Mouse (Mus musculus) heart, adult 18-20 months (tissue): Measurements from ENCODE around the gene Vmn1r91. TPM values are rescaled to one million over a fixed set of nuclear protein-coding genes. Genes with fewer than 3 reads are reported as not detected.
"Not testable (repeated sequence)": the region's sequence is repeated elsewhere in the genome, so short reads cannot be mapped to it uniquely, and the experiment has no call there.

Source experiments
- DNase-seq, 2 experiments: peaks; one replicate each; pipeline ENCODE4 v3.0.0; 2021 to 2022; ENCODE audit warnings: mixed read lengths in 1 of 2
- long read RNA-seq, 2 experiments: library from polyadenylated mRNA; stranded (forward); transcript quantifications; one replicate each; pipeline ENCODE4 v2.0.0; 2021
- total RNA-seq, 2 experiments: library from RNA; stranded (reverse); gene quantifications; 2 replicates each; pipeline ENCODE4 v1.2.3; 2021

Gene Vmn1r91
- not detected for total RNA-seq
- long read RNA-seq, experiment 1 = 0 reads
- long read RNA-seq, experiment 2 = 0 reads

GRCm38 (mm10) chr7:20099380-20099779 lies at the start of gene Vmn1r91:
TSS of gene Vmn1r91 (plus strand) at chr7:20099680.
- not testable (repeated sequence) for DNase-seq

- not testable (repeated sequence) for DNase-seq
Measured at GRCm38 (mm10) chr7:20064100-20064499, 35.4 kb upstream of the Vmn1r91 start.

GRCm38 (mm10) chr7:20078118-20078517 lies 21.4 kb upstream of the Vmn1r91 start:
- not testable (repeated sequence) for DNase-seq

GRCm38 (mm10) chr7:20122479-20122878 lies 23.0 kb downstream of the Vmn1r91 start, which contains the start of gene Gm16442:
TSS of gene Gm16442 (minus strand) at chr7:20122579.
- not testable (repeated sequence) for DNase-seq

- DNase-seq = not testable (repeated sequence)
Measured at GRCm38 (mm10) chr7:20138988-20139387, 39.5 kb downstream of the Vmn1r91 start, which contains the start of gene Vmn1r93. TSS of gene Vmn1r93 (minus strand) at chr7:20139088.

Other genes starting within 250 kb of the Vmn1r91 start
- gene Gm19345, start 247.7 kb upstream of the Vmn1r91 start, total RNA-seq = not detected
- not detected for gene Ceacam16, start 238.4 kb upstream of the Vmn1r91 start, total RNA-seq
- gene Ceacam19, start 211.7 kb upstream of the Vmn1r91 start, total RNA-seq = not detected
- 10 to 100 TPM; 18.5 to 19.5 TPM for gene Pvr, start 178.5 kb upstream of the Vmn1r91 start, total RNA-seq
- 1 to 10 TPM; 1.1 to 2.2 TPM for gene Igsf23, start 148.9 kb upstream of the Vmn1r91 start, total RNA-seq
- not detected for gene Ceacam20, start 134.3 kb upstream of the Vmn1r91 start, total RNA-seq
- not detected for gene Nlrp9b, start 108.2 kb upstream of the Vmn1r91 start, total RNA-seq
- not detected for gene Gm16442, start 22.9 kb downstream of the Vmn1r91 start, total RNA-seq
- gene Vmn1r93, start 39.4 kb downstream of the Vmn1r91 start, total RNA-seq = not detected
- not detected for gene Vmn1r94, start 68.7 kb downstream of the Vmn1r91 start, total RNA-seq
- not detected for gene Vmn1r95, start 94.0 kb downstream of the Vmn1r91 start, total RNA-seq
- not detected for gene Gm6164, start 105.9 kb downstream of the Vmn1r91 start, total RNA-seq
- not detected for gene Gm4498, start 134.1 kb downstream of the Vmn1r91 start, total RNA-seq
- not detected for gene Gm5890, start 163.2 kb downstream of the Vmn1r91 start, total RNA-seq
- not detected for gene Gm4133, start 234.4 kb downstream of the Vmn1r91 start, total RNA-seq